Mouse (Mus musculus): ENCODE measurements at regions not wholly inside any gene's neighbourhood (a gene's known extent, or its start where the extent isn't known, plus 50 kb on each side); places are given as distances from the start of the nearest gene placed in this dataset.

- no peak for DNase-seq (ENCODE audit: low spot score in 2 of 2)
Measured at GRCm38 (mm10) chr10:98702470-98703215, 211.6 kb upstream of the Atp2b1 start.

- no peak for DNase-seq (ENCODE audit: low spot score in 2 of 2)
Measured at GRCm38 (mm10) chr10:98703642-98704293, 210.4 kb upstream of the Atp2b1 start.

GRCm38 (mm10) chr10:98704559-98704958 is 209.6 kb upstream of the Atp2b1 start:
- DNase-seq (ENCODE audit: low spot score in 2 of 2) = no peak

GRCm38 (mm10) chr10:98717856-98718255 is 196.3 kb upstream of the Atp2b1 start:
- DNase-seq (ENCODE audit: low spot score in 2 of 2) = no peak

- no peak for DNase-seq (ENCODE audit: low spot score in 2 of 2)
Measured at GRCm38 (mm10) chr10:98718706-98719105, 195.5 kb upstream of the Atp2b1 start.

GRCm38 (mm10) chr10:98720256-98721005 is 193.8 kb upstream of the Atp2b1 start:
- no peak for DNase-seq (ENCODE audit: low spot score in 2 of 2)

GRCm38 (mm10) chr10:98725110-98725509 is 189.1 kb upstream of the Atp2b1 start:
- no peak for DNase-seq (ENCODE audit: low spot score in 2 of 2)

- DNase-seq (ENCODE audit: low spot score in 2 of 2) = no peak
Measured at GRCm38 (mm10) chr10:98727130-98727529, 187.1 kb upstream of the Atp2b1 start.

GRCm38 (mm10) chr10:98728396-98729030 is 185.7 kb upstream of the Atp2b1 start:
- DNase-seq (ENCODE audit: low spot score in 2 of 2) = no peak

GRCm38 (mm10) chr10:98733950-98734585 is 180.1 kb upstream of the Atp2b1 start:
- DNase-seq (ENCODE audit: low spot score in 2 of 2) = no peak

GRCm38 (mm10) chr10:98740507-98741147 is 173.6 kb upstream of the Atp2b1 start:
- DNase-seq (ENCODE audit: low spot score in 2 of 2) = no peak

GRCm38 (mm10) chr10:98741398-98741797 is 172.8 kb upstream of the Atp2b1 start:
- DNase-seq (ENCODE audit: low spot score in 2 of 2) = no peak

- peak in 1 of 2 experiments; percentile 7 for DNase-seq (ENCODE audit: low spot score in 2 of 2)
Measured at GRCm38 (mm10) chr10:98742822-98743605, 171.2 kb upstream of the Atp2b1 start.

- no peak for DNase-seq (ENCODE audit: low spot score in 2 of 2)
Measured at GRCm38 (mm10) chr10:98744246-98744645, 170.0 kb upstream of the Atp2b1 start.

GRCm38 (mm10) chr10:98744662-98745061 is 169.5 kb upstream of the Atp2b1 start:
- DNase-seq (ENCODE audit: low spot score in 2 of 2) = no peak

- DNase-seq (ENCODE audit: low spot score in 2 of 2) = no peak
Measured at GRCm38 (mm10) chr10:98745409-98745808, 168.8 kb upstream of the Atp2b1 start.

GRCm38 (mm10) chr10:98745861-98746260 is 168.3 kb upstream of the Atp2b1 start:
- no peak for DNase-seq (ENCODE audit: low spot score in 2 of 2)

- DNase-seq (ENCODE audit: low spot score in 2 of 2) = no peak
Measured at GRCm38 (mm10) chr10:98748856-98749583, 165.2 kb upstream of the Atp2b1 start.

GRCm38 (mm10) chr10:98749584-98749947 is 164.6 kb upstream of the Atp2b1 start:
- DNase-seq (ENCODE audit: low spot score in 2 of 2) = no peak

Measured in adrenal gland, postnatal 4 days (tissue).